Mouse (Mus musculus) small intestine, adult 2 months (tissue): ENCODE data around the gene Tbc1d25.

Source experiments
- CTCF ChIP-seq: fragments of 200-500 bp; IDR thresholded peaks from 2 replicates; pipeline ENCODE4 v1.5.1; 2012; ENCODE audit warnings: low read depth, mild to moderate bottlenecking, control low read depth, inconsistent platforms, low read length, moderate library complexity, mixed read lengths; ENCODE audit not compliant: insufficient replicate concordance, insufficient read length; ENCODE audit errors: extremely low read depth
- POLR2A ChIP-seq: fragments of 200-500 bp; IDR thresholded peaks from 2 replicates; pipeline ENCODE4 v1.6.1; 2012; ENCODE audit warnings: low read depth, mild to moderate bottlenecking, control low read depth, inconsistent platforms, low read length, moderate library complexity

GRCm38 (mm10) chrX:8222678-8223421 lies 46.9 kb upstream of the Tbc1d25 start:
- no peak for TF ChIP-seq POLR2A
- TF ChIP-seq CTCF = no peak
